Mouse (Mus musculus) gastrocnemius, postnatal 4 days (tissue): ENCODE measurements at regions not wholly inside any gene's neighbourhood (a gene's known extent, or its start where the extent isn't known, plus 50 kb on each side); places are given as distances from the start of the nearest gene placed in this dataset.

Experiments used
- DNase-seq, 2 experiments: peaks; one replicate each; pipeline ENCODE4 v3.0.0; 2021 to 2022; ENCODE audit warnings: low spot score in 2 of 2, mixed read lengths in 2 of 2

DNA sequence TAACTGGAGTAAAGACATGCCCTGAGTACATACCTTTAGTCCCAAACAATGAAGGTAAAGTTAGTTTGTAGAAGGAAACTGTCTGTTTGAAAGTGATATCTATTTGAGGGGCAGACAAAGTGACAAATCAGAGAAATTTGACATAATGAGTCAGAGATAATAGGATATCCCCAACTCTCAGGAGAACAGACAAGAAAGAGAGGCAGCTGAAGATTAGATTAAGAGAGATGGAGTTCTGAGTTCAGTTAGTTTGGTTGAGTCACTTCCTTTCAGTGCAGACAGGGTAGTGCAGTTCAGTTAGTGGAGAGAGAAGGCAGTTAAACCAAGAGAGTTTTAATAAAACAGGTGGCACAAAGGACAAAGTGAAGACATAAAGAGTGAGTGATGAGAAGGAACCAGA lies 477.4 kb upstream of the Diaph2 start:
- DNase-seq: no peak

GRCm38 (mm10) chrX:129303987-129304386 lies 445.6 kb upstream of the Diaph2 start:
- peak in 1 of 2 experiments; percentile 21 for DNase-seq

DNA sequence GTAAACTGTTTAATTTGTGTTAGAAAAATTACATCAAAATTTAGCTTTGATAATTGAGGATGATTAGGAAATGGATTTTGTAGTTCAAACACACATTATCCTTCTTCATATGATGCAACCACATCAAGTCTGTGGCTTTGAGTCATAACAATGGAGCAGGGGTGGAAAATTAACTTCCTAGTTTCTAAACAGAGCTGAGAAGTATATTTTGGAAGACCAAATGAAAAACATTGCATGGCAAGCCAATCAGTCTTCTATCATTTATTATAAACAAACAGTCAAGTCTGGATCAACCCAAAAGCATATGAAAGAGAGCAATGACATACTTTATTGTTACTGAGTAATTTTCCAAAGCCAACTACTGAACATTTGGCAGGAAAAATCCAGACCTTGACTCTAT lies 440.2 kb upstream of the Diaph2 start:
- DNase-seq: no peak

DNA sequence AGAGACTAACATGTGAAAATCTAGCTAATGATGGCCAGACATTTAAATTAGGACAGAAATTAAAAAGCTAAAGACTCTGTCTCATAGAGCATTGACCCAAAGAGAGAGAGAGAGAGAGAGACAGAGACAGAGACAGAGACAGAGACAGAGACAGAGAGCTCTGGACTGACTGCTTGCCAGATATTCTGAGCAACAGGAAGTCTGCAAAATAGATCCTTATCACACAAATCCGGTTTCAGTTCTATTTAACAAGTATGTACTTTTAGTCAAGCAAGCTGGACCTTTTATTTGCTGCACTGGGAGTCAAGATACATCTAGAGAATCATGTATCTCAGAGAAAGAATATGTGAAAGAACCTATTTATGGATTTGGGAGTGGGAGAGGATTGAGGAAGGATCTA lies 420.1 kb upstream of the Diaph2 start:
- DNase-seq: no peak

DNA sequence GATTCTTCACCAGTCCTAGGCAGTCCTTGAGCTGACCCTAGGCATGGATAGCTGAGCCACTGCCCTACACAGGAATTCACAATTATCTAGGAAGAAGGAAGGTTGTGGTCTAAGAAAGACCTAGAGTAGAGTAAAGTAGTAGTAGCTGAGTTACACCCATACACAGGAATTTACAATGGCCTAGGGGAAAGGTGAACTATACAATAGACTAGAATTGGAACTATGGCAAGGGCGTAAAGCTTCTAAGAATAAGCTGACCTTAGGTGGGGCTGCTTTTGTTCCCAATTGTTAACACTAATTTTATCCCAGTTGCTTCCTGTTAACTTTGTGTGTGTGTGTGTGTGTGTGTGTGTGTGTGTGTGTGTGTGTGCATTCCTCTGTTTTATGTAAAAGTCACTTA lies 416.7 kb upstream of the Diaph2 start:
- no peak for DNase-seq
